Mouse (Mus musculus): ENCODE results near the gene Fbxo2. TPM values are rescaled to one million over a fixed set of nuclear protein-coding genes. Genes with fewer than 3 reads are reported as not detected.

Fbxo2 gene
- total RNA-seq, 1 experiment from 2014 or later = 0.27 TPM

Other genes starting within 250 kb of the Fbxo2 start
- gene Plod1, start 223.9 kb upstream of the Fbxo2 start, total RNA-seq (2017) = 3.4 and 11.4 TPM in 2 replicates
- 30.4 and 34.6 TPM in 2 replicates for gene 2510039O18Rik, start 219.7 kb upstream of the Fbxo2 start, total RNA-seq (2017)
- gene Nppb, start 174.8 kb upstream of the Fbxo2 start, total RNA-seq (2017) = not detected in 2 replicates
- gene Nppa, start 159.9 kb upstream of the Fbxo2 start, total RNA-seq (2017) = not detected in 2 replicates
- 1.4 and 6.4 TPM in 2 replicates for gene Clcn6, start 121.8 kb upstream of the Fbxo2 start, total RNA-seq (2017)
- gene Mthfr, start 121.5 kb upstream of the Fbxo2 start, total RNA-seq (2017) = 5.9 and 8.6 TPM in 2 replicates
- gene Agtrap, start 72.6 kb upstream of the Fbxo2 start, total RNA-seq (2017) = 23.6 and 31.2 TPM in 2 replicates
- 8.4 and 17.2 TPM in 2 replicates for gene Mad2l2, start 30.2 kb upstream of the Fbxo2 start, total RNA-seq (2017)
- 0.09 TPM in 1 of 2 replicates, not detected in the other for gene Draxin, start 29.9 kb upstream of the Fbxo2 start, total RNA-seq (2017)
- 2.9 and 7.1 TPM in 2 replicates for gene Fbxo6, start 8.5 kb upstream of the Fbxo2 start, total RNA-seq (2017)
- gene Fbxo44, start 139 bp upstream of the Fbxo2 start, total RNA-seq (2017) = 1.4 and 3.0 TPM in 2 replicates
- gene Disp3, start 127.3 kb downstream of the Fbxo2 start, total RNA-seq (2017) = not detected in 2 replicates

Measured in common myeloid progenitor, adult 5-6 weeks (primary cell).